10 mouse cellular contexts compared by ENCODE assay signal in genomic region chr6:61042667-61043523, GRCm38 (mm10).
DNase-seq lines count a peak whose midpoint lies in the region; ATAC-seq lines count a peak whose summit lies in the region.
"Had no signal": no experiment of that assay in that cellular context is flagged by ENCODE, and none has a peak within 500 bp of the region (broad histone marks: within the 10 kb centered on the region; RNA-seq: fewer than 3 reads in every experiment).

No protein-coding gene starts in this region.

- H3K9ac ChIP-seq in forebrain, embryonic 13.5 days, result no peak overlapping the region
- no peak overlapping the region for H3K9ac ChIP-seq in midbrain, embryonic 11.5 days (ENCODE audit: low read length)
- H3K9ac ChIP-seq: embryonic facial prominence, embryonic 13.5 days; liver, embryonic 14.5 days had no signal

- peak overlapping the region; percentile 43 for H3K4me2 ChIP-seq in forebrain, embryonic 13.5 days
- H3K4me2 ChIP-seq in midbrain, embryonic 11.5 days, result no peak overlapping the region
- H3K4me2 ChIP-seq: embryonic facial prominence, embryonic 13.5 days had no signal

- WGBS in forebrain, embryonic 13.5 days, result 18% methylated on average over 15 of the region's 15 CpGs
- WGBS in midbrain, embryonic 11.5 days, result 50% methylated on average over 15 of the region's 15 CpGs

- H3K36me3 ChIP-seq in forebrain, embryonic 13.5 days (ENCODE audit: poor library complexity, severe bottlenecking), result no peaks in the 10 kb centered on the region
- no peaks in the 10 kb centered on the region for H3K36me3 ChIP-seq in midbrain, embryonic 11.5 days (ENCODE audit: control insufficient read depth, insufficient read depth, low read length)
- H3K36me3 ChIP-seq: embryonic facial prominence, embryonic 13.5 days had no signal

- peak overlapping the region; percentile 90 for H3K27ac ChIP-seq in forebrain, embryonic 13.5 days
- peak overlapping the region; percentile 53 for H3K27ac ChIP-seq in midbrain, embryonic 11.5 days (ENCODE audit: low read depth, low read length)
- H3K27ac ChIP-seq: embryonic facial prominence, embryonic 13.5 days; liver, embryonic 14.5 days had no signal

- H3K4me3 ChIP-seq in forebrain, embryonic 13.5 days, result no peak overlapping the region
- no peak overlapping the region for H3K4me3 ChIP-seq in midbrain, embryonic 11.5 days (ENCODE audit: low read depth, low read length)
- H3K4me3 ChIP-seq: embryonic facial prominence, embryonic 13.5 days had no signal

- H3K27me3 ChIP-seq in forebrain, embryonic 13.5 days, result 0 out of 2 replicates have a peak, but pooled peaks cover 2% of the 10 kb centered on the region
- no peaks in the 10 kb centered on the region for H3K27me3 ChIP-seq in midbrain, embryonic 11.5 days (ENCODE audit: control insufficient read depth, insufficient read depth, low read length)
- H3K27me3 ChIP-seq: embryonic facial prominence, embryonic 13.5 days had no signal

- DNase-seq in R1 (ENCODE audit: low read depth, low spot score), result peak; percentile 6
- peak; percentile 5 to 17 for DNase-seq in kidney, postnatal 4 days
- DNase-seq in midbrain, embryonic 11.5 days (ENCODE audit: low spot score, missing footprints), result peak; percentile 91
- no peak for DNase-seq in adrenal gland, adult (ENCODE audit: inconsistent age in 2 of 2, low spot score in 1 of 2)
- no peak for DNase-seq in cerebellum, adult 9-10 months
- DNase-seq in c-Kit-positive CD71-positive TER-119-positive erythroid progenitor cells, embryonic 14.5 days (ENCODE audit: low spot score), result no peak
- DNase-seq in urinary bladder, adult 2 months (ENCODE audit: low spot score), result no peak

- peaks cover 28% of the 10 kb centered on the region for H3K4me1 ChIP-seq in forebrain, embryonic 13.5 days
- peaks cover 4% of the 10 kb centered on the region; the same call in 1 of the 2 replicates for H3K4me1 ChIP-seq in midbrain, embryonic 11.5 days (ENCODE audit: control insufficient read depth, insufficient read depth, low read length)
- H3K4me1 ChIP-seq: embryonic facial prominence, embryonic 13.5 days had no signal

- no peaks in the 10 kb centered on the region for H3K9me3 ChIP-seq in forebrain, embryonic 13.5 days (replicated peaks)
- no peaks in the 10 kb centered on the region for H3K9me3 ChIP-seq in midbrain, embryonic 11.5 days (ENCODE audit: control insufficient read depth, low read length)
- H3K9me3 ChIP-seq: embryonic facial prominence, embryonic 13.5 days had no signal

- peak; percentile 95 for ATAC-seq in forebrain, embryonic 13.5 days
- ATAC-seq in midbrain, embryonic 11.5 days (ENCODE audit: low FRiP score), result peak; percentile 91

Comparison
In these comparisons a context has a peak if more than half of its experiments do, and no peak if none do; other contexts are left out.
1. DNase-seq: peak in R1 (single experiment), kidney, postnatal 4 days (2 of 2) and midbrain, embryonic 11.5 days (single experiment); none in adrenal gland, adult (0 of 2), cerebellum, adult 9-10 months (single experiment), c-Kit-positive CD71-positive TER-119-positive erythroid progenitor cells, embryonic 14.5 days (single experiment) and urinary bladder, adult 2 months (single experiment).